Mouse (Mus musculus): ENCODE data around the gene Gad1.

GRCm38 (mm10) chr2:70561077-70561795 is 8.4 kb downstream of the Gad1 start:
- TF ChIP-seq GATA1 (IDR thresholded peaks at IDR 0.05; ENCODE audit: borderline replicate concordance, low read length) (no peak), CTCF (IDR thresholded peaks at IDR 0.05; ENCODE audit: low read depth, low read length) (no peak)
